Mouse (Mus musculus): ENCODE results near the gene Paxx. TPM values are rescaled to one million over a fixed set of nuclear protein-coding genes. Genes with fewer than 3 reads are reported as not detected.

The Paxx gene
- total RNA-seq (2021), result 10 to 100 TPM; 52.1 to 57.7 TPM
- long read RNA-seq, experiment 1, transcript Paxx-201 (7 exons, 981 nt), result minor isoform, 5 of 27 reads
- long read RNA-seq, experiment 1, transcript Paxx-204 (6 exons, 917 nt), result major isoform, 7 of 27 reads
- long read RNA-seq, experiment 1, partial matches to known transcripts, result 4 of 27 reads
- long read RNA-seq, experiment 1, other reads (novel, unspliced or antisense), result 10 of 27 reads
- long read RNA-seq, experiment 2, transcript Paxx-204 (6 exons, 917 nt), result major isoform, 19 of 56 reads
- long read RNA-seq, experiment 2, partial matches to known transcripts, result 5 of 56 reads
- long read RNA-seq, experiment 2, other reads (novel, unspliced or antisense), result 29 of 56 reads

DNA sequence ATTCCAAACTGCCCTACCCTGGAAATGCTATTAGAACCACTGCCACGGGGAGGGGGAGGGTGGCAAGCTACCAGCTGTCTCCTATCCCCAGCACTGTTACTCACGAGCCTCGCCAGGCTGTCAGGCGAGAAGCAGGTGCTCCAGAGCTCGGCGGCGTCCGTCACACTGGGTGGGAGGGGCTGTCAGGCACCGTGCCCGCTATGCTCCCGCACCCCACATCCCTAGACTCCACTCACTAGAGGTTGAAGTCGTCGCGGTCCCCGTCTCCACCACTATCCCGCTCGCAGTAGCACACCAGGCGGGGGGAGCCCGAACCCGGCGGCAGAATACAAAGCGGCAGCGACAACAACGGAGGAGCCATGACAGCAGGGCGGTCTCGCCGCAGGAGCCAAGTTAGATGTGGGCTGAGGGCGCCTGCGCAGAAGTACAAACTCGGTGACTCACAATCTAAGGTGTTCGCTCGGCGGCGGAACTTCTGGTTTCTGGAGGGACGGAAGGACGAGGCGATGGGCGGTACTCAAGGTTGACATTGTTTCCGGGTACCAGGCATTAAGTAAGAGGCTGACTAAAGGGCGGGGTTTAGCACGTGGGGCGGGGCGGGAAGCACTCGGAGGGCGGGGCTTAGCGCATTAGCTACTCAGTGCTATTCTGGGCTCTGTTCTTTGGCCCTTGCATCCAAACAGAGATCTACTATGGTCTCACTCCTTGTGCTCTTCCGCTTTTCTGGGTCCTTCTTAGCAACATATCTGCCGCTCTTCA is at the start of gene Paxx:
Gene Paxx, minus strand, starts transcription at position 544 of the 759 bp plus-strand sequence.
- DNase-seq (ENCODE audit: low spot score in 2 of 2), result peak; percentile 91 to 93

DNA sequence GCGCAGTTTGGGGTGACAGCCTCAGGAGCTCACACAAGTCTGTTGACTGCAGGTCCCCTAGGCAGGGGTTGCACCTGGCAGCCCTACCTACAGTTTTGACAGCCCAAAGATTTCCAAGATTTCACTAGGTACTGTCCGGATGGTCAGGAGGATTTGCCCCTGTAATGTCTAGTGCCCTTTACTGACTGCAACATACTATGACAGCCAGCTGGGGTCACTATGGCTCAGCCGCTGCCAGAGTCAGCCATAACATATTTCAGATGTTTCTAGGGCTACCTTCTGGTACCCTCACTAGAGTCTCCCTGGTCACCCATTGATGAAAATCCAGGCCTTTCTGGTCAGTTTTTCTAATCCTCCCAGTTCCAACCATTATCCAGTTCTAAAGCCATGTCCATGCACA is 49.0 kb upstream of the Paxx start:
- DNase-seq (ENCODE audit: low spot score in 2 of 2), result no peak

DNA sequence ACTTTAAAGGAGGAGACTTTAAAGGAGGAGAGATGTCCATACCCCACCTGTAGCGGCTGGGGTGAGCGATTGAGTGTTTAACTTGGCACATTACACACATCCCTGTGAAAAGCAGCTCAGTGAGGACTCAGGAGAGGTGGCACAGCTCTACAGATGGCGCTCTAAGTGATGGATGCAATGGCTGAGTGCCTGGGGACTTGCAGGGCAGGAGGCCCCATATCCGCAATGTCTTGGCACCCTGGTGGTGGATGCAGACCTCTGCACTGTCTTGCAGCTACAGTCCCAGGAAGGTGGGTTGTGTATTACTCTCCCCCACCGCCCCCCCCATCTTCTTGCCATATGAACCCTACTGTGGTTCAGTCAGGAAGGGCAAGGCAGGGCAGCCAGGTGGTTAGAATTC is 46.1 kb upstream of the Paxx start:
- DNase-seq (ENCODE audit: low spot score in 2 of 2), result no peak

DNA sequence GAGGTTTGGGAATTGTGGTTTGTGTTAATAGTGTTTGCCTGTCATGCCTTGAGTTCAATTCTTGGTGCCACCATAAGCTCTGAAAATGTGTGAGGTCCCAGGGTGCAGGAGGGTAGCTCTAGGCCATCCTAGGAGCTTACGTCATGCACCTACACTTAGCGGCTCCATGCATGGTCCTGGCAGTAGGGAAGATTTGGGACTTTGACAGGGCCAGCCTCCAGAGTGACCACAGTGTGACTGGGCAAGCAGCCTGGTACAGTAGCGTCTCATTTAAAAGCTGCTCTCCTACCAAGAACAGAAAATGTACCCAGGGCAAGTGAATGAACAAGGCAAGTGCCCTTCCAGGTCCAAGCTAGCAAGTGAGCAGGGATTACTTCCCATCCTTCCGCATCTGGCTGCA is 45.0 kb upstream of the Paxx start:
- no peak for DNase-seq (ENCODE audit: low spot score in 2 of 2)

DNA sequence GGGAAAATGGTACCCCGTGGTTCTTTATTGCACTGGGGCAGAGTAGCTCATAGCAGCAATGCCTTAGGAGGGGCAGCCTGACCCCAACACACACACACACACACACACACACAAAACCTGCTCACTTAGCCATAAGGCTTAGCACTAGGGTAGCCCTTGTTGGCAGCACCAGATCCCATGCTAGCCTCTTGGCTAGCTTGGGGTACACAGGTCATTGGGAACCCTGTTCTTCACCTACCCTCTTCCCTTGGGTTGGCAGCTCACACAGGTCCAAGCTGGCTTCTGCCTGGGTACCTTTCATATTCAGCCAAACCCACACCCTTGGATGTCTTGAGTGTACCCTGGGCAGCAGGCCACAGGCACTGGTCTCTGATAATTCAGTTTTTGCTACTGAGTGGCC is 44.1 kb upstream of the Paxx start:
- no peak for DNase-seq (ENCODE audit: low spot score in 2 of 2)

DNA sequence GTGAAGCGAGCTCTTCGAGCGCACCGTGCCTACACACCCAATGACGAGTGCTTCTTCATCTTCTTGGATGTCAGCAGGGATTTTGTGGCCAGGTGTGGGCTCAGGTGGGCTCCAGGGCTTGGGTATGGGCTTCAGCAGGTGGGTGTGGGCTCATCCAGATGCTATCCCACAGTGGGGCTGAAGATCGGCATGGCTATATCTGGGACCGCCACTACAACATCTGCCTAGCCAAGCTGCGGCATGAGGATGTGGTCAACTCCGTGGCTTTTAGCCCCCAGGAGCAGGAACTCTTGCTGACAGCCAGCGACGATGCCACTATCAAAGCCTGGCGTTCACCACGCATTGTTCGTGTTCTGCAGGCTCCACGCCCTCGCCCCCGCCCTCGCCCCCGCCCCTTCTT is 43.6 kb upstream of the Paxx start:
- DNase-seq (ENCODE audit: low spot score in 2 of 2), result no peak

DNA sequence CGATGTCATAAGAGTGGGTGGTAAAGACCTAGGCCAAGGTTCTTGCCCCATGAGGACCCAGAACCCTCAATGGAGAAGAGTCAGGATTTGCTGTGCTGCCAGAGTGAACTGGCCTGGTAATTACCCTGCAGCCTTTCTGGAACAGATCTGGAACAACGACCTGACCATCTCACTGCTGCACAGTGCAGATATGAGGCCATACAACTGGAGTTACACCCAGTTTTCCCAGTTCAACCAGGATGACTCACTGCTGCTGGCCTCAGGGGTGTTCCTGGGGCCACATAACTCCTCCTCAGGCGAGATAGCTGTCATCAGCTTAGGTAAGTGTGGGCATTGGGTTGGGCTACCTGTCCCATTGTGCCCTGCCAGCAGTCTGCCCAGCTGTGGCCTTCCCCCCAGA is 41.8 kb upstream of the Paxx start:
- DNase-seq (ENCODE audit: low spot score in 2 of 2), result no peak

DNA sequence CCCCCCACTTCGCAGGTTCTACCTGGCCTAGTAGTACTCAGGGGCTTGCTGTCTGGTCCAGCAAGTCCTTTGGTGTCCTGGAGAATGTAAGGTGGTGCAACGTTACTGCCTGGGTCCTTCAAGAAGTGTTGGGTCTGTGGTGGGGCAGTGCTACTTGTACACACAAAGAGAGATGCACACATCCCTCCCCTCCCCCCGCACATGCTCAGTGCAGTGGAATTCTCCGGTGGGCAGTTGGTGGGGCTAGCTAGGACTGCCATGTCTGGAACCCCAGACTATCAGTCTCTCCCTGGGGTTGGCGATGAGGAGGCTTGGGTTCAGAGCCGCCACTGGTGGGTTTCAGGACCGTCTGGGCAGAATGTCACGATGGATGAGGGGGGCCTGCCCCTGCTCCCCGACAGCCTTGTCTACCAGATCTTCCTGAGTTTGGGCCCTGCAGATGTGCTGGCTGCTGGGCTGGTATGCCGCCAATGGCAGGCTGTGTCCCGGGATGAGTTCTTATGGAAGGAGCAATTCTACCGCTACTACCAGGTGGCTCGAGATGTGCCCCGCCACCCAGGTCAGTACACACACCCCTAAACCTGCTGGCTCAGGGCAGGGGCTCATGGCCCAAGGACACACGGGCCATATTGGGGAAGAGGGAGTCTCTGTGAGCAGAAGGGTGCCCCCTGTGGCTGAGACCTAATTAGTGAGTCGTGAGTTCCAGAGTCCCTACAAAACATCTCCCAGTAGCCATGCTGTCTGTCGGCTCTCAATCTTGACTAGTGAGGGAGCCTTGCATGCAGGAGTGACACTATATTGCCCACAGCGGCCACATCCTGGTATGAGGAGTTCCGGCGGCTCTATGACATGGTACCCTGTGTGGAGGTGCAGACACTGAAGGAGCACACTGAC is 40.9 kb upstream of the Paxx start, which contains the start of gene C8g:
Gene C8g, minus strand, starts transcription at position 127 of the 894 bp plus-strand sequence.
- no peak for DNase-seq (ENCODE audit: low spot score in 2 of 2)

DNA sequence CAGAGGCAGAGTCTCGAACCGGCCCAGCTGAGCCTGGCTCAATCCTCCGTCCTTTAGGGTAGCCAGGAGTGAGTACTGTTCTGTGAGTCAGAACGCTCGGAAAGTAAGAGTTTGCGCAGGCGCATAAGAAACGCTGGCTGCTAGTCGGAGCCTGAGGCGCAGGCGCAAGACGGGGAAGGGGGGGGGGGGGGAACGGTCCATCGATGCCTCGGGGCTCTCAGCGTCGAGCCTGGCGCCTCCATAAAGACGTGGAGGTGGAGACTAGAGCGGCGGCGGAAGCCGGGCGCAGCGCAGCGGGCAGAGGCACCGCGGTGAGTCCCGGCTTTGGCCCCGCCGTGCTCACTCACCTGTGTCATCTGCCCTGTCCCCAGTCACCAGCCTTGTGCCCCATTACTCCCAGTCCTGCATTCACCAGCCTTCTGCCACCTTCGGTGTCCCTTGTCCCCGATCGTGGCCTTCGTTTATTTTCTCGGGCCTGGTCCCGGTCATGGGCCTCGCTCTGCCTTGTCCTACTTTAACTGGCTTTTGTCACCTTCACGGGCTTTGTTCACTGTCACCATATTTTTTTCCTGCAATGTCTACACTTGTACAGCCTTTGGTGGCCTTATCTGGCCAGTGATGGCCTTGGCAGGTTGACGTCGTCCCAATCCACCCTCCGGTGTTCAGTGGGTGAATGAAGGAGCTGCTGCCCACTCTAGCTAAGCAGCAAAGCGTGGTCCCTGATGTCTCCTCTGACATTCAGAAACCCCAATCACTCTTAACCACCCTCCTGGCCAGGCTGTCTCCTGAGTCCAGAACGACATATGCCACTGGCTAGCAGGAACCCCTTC is 39.9 kb upstream of the Paxx start, which contains the start of gene Fbxw5:
Gene Fbxw5, plus strand, starts transcription at position 175 of the 830 bp plus-strand sequence.
- DNase-seq (ENCODE audit: low spot score in 2 of 2), result peak; percentile 78 to 90

DNA sequence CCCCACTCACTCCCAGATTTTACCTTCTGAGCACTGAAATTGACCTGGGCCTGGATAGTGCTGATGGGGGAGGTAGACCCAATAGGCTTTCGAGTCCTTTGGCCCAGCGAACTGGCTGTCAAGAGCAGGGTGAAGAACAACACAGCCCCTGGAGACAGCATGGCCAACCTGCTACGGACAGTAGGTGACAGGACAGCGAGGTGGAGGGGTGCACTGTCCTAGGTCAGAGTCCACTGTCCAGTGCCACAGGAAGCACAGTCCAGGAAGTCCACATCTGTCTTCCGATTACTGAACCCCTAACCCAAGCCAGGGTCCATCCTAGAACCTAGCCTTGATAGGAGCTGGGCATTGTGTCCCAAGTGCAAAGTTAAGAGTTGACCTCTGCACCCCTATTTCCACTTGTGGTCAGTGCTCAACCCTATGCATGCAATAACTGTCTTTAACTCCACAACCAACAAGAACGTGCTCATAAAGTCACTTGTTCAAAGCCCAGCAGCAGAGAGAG is 39.2 kb upstream of the Paxx start:
- DNase-seq (ENCODE audit: low spot score in 2 of 2), result no peak

DNA sequence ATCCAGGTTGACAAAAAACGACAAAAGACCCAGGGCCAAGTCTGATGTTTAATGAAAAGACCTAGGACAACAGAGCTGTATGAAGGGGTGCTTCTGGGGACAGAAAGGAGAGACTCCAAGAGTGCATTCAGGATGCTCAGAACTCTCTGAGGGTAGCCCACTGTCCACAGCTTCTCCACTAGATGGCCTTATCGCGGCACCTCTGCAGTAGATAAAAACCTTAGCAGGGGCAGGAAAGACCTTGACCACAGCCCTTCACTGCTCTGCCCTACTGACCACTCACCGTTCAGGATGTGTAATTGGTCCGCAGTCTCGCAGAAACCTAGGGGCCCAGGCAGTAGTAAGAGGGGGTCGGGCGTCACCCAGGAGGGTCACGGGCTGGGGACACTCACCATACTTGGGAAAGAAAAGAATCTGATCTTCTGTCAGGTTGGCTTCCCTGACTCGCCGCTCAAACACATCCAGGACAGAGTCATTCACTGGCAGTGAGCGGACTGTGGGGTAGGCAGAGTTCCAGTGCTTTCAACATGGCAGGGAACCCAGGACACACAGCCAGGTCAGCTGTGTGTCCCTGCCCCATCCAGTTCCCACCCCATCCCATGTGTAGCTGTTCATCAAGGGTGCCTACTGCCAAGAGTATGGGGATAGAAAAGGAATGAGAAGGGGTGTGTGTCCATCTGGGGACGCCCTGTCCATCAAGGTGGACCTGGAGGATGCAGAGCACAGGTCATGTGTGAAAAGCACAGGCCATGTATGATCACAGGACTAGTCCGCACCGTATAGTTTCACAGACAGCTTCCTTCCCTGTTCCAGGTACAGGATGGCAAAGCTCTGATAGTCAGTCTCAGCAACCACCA is 38.0 kb upstream of the Paxx start:
- no peak for DNase-seq (ENCODE audit: low spot score in 2 of 2)

DNA sequence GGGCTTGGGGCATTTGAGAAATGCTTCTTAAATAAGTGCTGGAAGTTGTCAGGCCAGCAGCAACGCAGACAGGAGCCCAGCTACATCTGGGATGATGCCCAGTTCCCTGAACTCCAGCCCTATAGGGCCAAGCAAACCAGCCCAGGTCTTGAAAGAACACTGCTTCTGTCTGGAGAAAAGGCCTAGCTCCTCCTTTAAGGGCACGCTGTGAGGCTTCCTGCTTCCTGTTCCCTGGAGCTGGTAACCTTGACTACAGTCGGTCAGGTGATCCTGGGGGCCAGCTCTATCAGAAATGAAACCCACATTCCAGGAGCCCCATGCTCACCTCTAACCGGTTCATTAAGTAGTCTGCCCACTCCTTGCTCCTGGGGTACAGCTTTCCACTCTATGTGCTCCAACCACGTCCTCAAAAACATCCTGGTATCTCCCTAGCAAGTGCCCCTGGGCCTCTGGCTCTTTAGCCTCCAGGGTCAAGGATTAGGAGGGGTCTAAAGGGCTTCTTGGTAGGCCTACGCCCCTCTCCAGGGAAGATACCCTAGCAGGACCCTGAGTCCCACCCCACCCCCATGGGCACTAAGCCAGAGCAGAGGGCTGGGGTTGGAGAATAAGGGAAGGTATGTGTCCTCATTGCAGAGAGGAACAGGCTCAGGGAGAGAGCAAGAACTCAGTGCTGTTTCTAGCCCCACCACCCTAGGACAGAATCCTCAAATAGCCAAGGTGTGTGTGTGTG is 37.1 kb upstream of the Paxx start:
- DNase-seq (ENCODE audit: low spot score in 2 of 2), result no peak

DNA sequence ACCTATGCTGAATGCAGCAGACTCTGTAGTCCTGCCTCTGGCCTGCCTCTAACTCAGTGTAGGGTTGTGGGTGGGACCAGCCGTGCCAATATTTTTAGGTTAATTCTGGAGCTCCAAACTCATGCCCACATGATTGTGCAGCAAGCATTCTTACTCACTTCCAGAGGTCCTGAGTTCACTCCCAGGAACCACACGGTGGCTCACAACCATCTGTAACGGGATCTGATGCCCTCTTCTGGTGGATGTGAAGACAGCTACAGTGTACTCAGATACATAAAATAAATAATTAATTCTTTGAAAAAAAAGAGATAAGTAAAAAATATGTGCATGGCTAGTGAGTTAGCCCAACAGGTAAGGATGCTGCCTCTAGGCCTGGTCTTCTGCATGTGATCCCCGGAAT is 35.6 kb upstream of the Paxx start:
- no peak for DNase-seq (ENCODE audit: low spot score in 2 of 2)

DNA sequence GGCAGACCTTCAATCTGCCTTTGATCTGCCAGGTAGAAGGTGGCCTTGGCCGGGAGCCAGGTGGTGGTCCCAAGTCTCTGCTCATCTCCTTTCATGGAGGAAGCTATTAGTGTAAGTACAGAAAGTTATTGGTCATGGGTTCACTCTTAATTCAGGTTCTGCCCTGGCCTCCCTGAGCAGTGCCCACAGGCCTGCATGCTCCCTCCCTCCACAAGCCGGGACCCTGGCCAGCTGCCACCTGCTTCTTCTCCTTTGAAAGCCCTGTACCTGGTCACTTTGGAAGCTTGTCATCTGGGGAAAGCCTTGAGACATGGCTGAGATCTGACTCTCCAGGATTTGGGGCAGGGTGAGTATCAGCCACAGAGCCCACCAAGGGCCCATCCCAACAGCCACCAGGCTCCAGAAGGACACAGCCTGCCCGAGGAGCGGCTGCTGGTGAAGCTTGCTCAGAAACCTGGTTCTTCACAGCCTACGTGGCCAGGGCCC is 32.6 kb upstream of the Paxx start, which contains the start of gene Lcn12:
Gene Lcn12, minus strand, starts transcription at position 436 of the 486 bp plus-strand sequence.
- no peak for DNase-seq (ENCODE audit: low spot score in 2 of 2)

DNA sequence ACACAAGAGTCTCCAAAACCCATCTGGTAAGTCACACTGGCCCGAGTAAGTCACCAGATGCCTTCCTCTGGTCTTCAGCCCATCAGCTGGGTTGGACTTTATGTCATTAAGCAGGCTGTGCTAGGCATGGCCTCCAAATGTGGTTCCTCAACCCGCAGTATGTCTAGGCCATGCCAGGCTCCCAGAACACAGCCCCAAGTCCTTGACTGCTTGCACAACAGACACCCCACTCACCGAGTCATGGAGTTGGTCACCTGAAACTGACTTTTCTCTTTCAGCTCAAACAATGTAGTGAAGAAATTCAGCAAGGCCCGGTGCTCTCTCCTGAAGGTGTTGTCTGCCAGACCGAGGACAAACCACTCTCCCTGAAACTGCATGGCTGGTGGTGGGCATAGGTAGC is 32.1 kb upstream of the Paxx start:
- no peak for DNase-seq (ENCODE audit: low spot score in 2 of 2)

DNA sequence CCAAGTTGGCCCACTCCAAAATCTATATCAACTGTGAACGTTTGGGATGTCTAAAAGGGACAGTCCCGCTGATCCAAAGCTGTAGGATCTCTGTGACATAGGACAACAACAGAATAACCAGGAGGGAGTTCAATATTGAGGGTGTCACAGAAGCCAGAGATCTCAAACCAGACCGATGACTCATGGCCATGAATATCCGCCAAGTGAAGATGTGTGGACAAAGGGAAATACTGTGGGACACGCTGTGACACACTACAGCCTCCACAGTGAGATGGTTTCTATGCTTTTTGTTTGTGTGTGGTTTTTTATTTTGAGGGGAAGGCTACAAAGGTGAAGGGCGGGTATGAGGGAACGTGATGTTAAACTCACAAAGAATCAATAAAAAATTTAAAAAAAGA is 27.8 kb upstream of the Paxx start:
- no peak for DNase-seq (ENCODE audit: low spot score in 2 of 2)

DNA sequence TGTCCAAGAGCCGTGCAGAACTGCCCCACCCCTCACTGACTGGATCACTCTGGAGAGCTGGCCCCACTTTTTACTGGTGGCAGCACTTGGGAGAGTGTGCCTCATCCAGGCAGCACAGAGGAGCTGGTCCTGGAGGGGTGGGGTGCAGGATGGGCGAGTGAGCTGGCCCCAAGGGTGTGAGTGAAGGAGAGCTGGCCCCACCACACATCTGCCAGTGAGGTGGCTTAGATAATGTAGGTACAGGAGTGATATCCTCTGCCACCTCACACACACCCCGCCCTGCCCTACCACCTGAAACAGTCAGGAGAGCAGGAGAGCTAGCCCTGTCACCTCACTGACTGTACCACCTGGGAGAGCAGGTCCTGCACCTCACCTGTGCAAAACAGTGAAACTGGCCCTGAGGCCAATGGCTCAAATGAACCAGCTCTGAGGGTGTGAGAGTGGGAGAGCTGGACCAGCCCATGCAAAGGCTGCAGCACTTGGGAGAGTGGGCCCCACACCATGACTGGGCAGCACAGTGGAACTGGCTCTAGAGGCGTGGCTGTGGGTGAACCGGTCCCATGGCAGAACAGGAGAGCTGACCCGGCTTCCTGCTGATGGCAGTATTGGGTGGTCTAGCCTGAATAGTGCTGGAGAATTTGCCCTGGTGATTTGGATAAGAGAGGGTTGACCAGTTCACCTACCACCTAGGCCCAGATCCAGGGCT is 27.2 kb upstream of the Paxx start:
- DNase-seq (ENCODE audit: low spot score in 2 of 2), result no peak
